Comparison of ENCODE assay signal across 7 mouse cellular contexts in genomic region chr3:104781471-104781903, GRCm38 (mm10). TPM values are rescaled to one million over a fixed set of nuclear protein-coding genes. Genes with fewer than 3 reads are reported as not detected.
DNase-seq lines count a peak whose midpoint lies in the region; ATAC-seq and TF ChIP-seq lines count a peak whose summit lies in the region.

Gene Fam19a3, minus strand, starts transcription at chr3:104781840.

- no peak for TF ChIP-seq CTCF in G1E (IDR thresholded peaks at IDR 0.05; ENCODE audit: low read depth, low read length)

- H3K4me1 ChIP-seq in G1E (ENCODE audit: insufficient read depth, low read depth, low read length), result peaks cover 20% of the 10 kb centered on the region
- peaks cover 6% of the 10 kb centered on the region; the same call in 1 of the 2 replicates for H3K4me1 ChIP-seq in brown adipose tissue, adult 24 weeks (ENCODE audit: control insufficient read depth, insufficient read depth, insufficient read length, low read length)
- peaks cover 42% of the 10 kb centered on the region for H3K4me1 ChIP-seq in kidney, embryonic 15.5 days

- H3K79me2 ChIP-seq in macrophage (ENCODE audit: inconsistent target), result no peaks in the 10 kb centered on the region

- WGBS in kidney, embryonic 15.5 days, result under 1% methylated on average over 26 of the region's 26 CpGs
- WGBS in macrophage (ENCODE audit: missing documents), result under 1% methylated on average over 26 of the region's 26 CpGs

- no peak for ATAC-seq in G1E (ENCODE audit: extremely low read depth, insufficient number of reproducible peaks, low FRiP score, poor library complexity, severe bottlenecking)
- ATAC-seq in kidney, embryonic 15.5 days (replicated peaks; ENCODE audit: low FRiP score), result peak; percentile 17

- DNase-seq in G1E (ENCODE audit: low spot score), result no peak
- peak; percentile 60 for DNase-seq in heart, adult 8-10 months (ENCODE audit: low spot score)
- DNase-seq in thymus, postnatal 0 days (ENCODE audit: low spot score), result peak; percentile 51
- no peak for DNase-seq in c-Kit-positive CD71-positive TER-119-positive erythroid progenitor cells, embryonic 14.5 days (ENCODE audit: low spot score)

- peak within 1 kb of the TSS; percentile 57; the same call in 1 of the 2 replicates for H3K4me3 ChIP-seq in G1E (ENCODE audit: low read depth, low read length)
- H3K4me3 ChIP-seq in brown adipose tissue, adult 24 weeks (ENCODE audit: insufficient read depth, low read depth, low read length), result peak within 1 kb of the TSS; percentile 66
- H3K4me3 ChIP-seq in kidney, embryonic 15.5 days (replicated peaks), result peak within 1 kb of the TSS; percentile 57
- peak within 1 kb of the TSS; percentile 17 for H3K4me3 ChIP-seq in macrophage (ENCODE audit: inconsistent target)

- H3K9me3 ChIP-seq in G1E (replicated peaks), result no peaks in the 10 kb centered on the region
- no peaks in the 10 kb centered on the region for H3K9me3 ChIP-seq in kidney, embryonic 15.5 days (replicated peaks)

- H3K4me2 ChIP-seq in kidney, embryonic 15.5 days, result peak within 1 kb of the TSS; percentile 98

- peaks cover 93% of the 10 kb centered on the region for H3K27me3 ChIP-seq in G1E (ENCODE audit: insufficient read depth, low read length)
- H3K27me3 ChIP-seq in kidney, embryonic 15.5 days, result peaks cover 84% of the 10 kb centered on the region

- H3K36me3 ChIP-seq in G1E (replicated peaks) (no peaks in the 10 kb centered on the region), macrophage (ENCODE audit: inconsistent target) (no peaks in the 10 kb centered on the region)
- H3K36me3 ChIP-seq in kidney, embryonic 15.5 days, result no peaks in the 10 kb centered on the region

- H3K9ac ChIP-seq in kidney, embryonic 15.5 days, result peak within 1 kb of the TSS; percentile 53

- peak within 1 kb of the TSS; percentile 42 for H3K27ac ChIP-seq in brown adipose tissue, adult 24 weeks (replicated peaks; ENCODE audit: low read depth, low read length)
- H3K27ac ChIP-seq in kidney, embryonic 15.5 days, result peak within 1 kb of the TSS; percentile 33; the same call in 1 of the 2 replicates
- no peak within 1 kb of the TSS for H3K27ac ChIP-seq in macrophage

RNA-seq across cellular contexts. Expression of gene Fam19a3, which starts in this region (rescaled TPM):
- total RNA-seq in G1E (2014; fragmentation: Nextera tagmentation) (not detected in 2 replicates), G1E (2017) (under 0.01 and 0.11 TPM in 2 replicates)
- polyA plus RNA-seq in G1E (2012) (not detected in 2 replicates), macrophage (2018) (not detected in 3 replicates)
- 0.24 and 0.25 TPM in 2 replicates for polyA plus RNA-seq in brown adipose tissue, adult 24 weeks (2012; ENCODE audit: insufficient read depth, insufficient read length, missing spikeins)
- 1 to 10 TPM in 3 of 4 experiments, under 1 TPM in 1; 0.72 to 2.1 (median 1.2) TPM for total RNA-seq in heart, adult 8-10 months (2022)
- polyA plus RNA-seq in kidney, embryonic 15.5 days (2015; fragmentation: Nextera tagmentation; extraction: Ambion mirVana), result 0.06 and 0.10 TPM in 2 replicates
- total RNA-seq in macrophage (2018; cell fraction: chromatin; rRNA removed), result under 1 TPM in 4 of 26 experiments, not detected in 22; 0.13 to 0.37 (median 0.19) TPM
- under 1 TPM in 11 of 26 experiments, not detected in 15; under 0.01 to 0.30 (median 0.04) TPM for total RNA-seq in macrophage (2018; cell fraction: cytosol; rRNA removed)
- total RNA-seq in macrophage (2018; cell fraction: nucleus; rRNA removed), result under 1 TPM in 3 of 26 experiments, not detected in 23; 0.11 to 0.25 (median 0.24) TPM
- polyA plus RNA-seq in thymus, postnatal 0 days (2015; fragmentation: Nextera tagmentation; extraction: Ambion mirVana), result not detected in 2 replicates

Comparison
In these comparisons a context has a peak if more than half of its experiments do, and no peak if none do; other contexts are left out.
1. Peak in ATAC-seq, H3K4me3 ChIP-seq, H3K27ac ChIP-seq, H3K9ac ChIP-seq and H3K4me2 ChIP-seq in kidney, embryonic 15.5 days; RNA of the gene not detected or under 1 TPM.
2. Peak in DNase-seq in thymus, postnatal 0 days; RNA of the gene not detected or under 1 TPM.